Mouse (Mus musculus): ENCODE measurements around the gene H2-K1. TPM values are rescaled to one million over a fixed set of nuclear protein-coding genes. Genes with fewer than 3 reads are reported as not detected.

The H2-K1 gene
- polyA plus RNA-seq, 1 experiment from 2014 or later = 82.2 TPM

GRCm38 (mm10) chr17:34038440-34038839 is 38.3 kb upstream of the H2-K1 start:
- DNase-seq (ENCODE audit: low spot score) (no peak), ATAC-seq (replicated peaks; ENCODE audit: low FRiP score, low read depth) (no peak)
- Histone ChIP-seq H3K4me2 (ENCODE audit: low read length) (peak overlapping the region; percentile 51), H3K27ac (no peak overlapping the region), H3K9me3 (replicated peaks; ENCODE audit: low read length) (no peaks in the 10 kb centered on the region), H3K36me3 (ENCODE audit: insufficient read depth, low read length) (peaks cover 32% of the 10 kb centered on the region), H3K9ac (ENCODE audit: low read depth, low read length) (no peak overlapping the region), H3K4me1 (replicated peaks; ENCODE audit: insufficient read depth, low read length) (peaks cover 14% of the 10 kb centered on the region), H3K27me3 (ENCODE audit: insufficient read depth, low read length) (0 out of 2 replicates have a peak, but pooled peaks cover 4% of the 10 kb centered on the region), H3K4me3 (replicated peaks; ENCODE audit: low read depth, low read length) (0 out of 2 replicates have a peak overlapping the region, but pooled peaks have one; percentile 1)
- TF ChIP-seq CTCF (IDR thresholded peaks at IDR 0.05; ENCODE audit: low read depth) = no peak
- WGBS = 16% methylated on average over 17 of the region's 21 CpGs

GRCm38 (mm10) chr17:34037241-34037640 is 37.1 kb upstream of the H2-K1 start:
- WGBS = 90% methylated on average over 7 of the region's 7 CpGs
- no peaks in the 10 kb centered on the region for H3K9me3 ChIP-seq (replicated peaks; ENCODE audit: low read length)
- no peak overlapping the region for H3K9ac ChIP-seq (ENCODE audit: low read depth, low read length)
- no peak overlapping the region for H3K4me3 ChIP-seq (replicated peaks; ENCODE audit: low read depth, low read length)
- DNase-seq (ENCODE audit: low spot score) (no peak), ATAC-seq (replicated peaks; ENCODE audit: low FRiP score, low read depth) (no peak)
- H3K4me1 ChIP-seq (replicated peaks; ENCODE audit: insufficient read depth, low read length) = peaks cover 20% of the 10 kb centered on the region
- H3K4me2 ChIP-seq (ENCODE audit: low read length) = no peak overlapping the region
- H3K27me3 ChIP-seq (ENCODE audit: insufficient read depth, low read length) = 0 out of 2 replicates have a peak, but pooled peaks cover 2% of the 10 kb centered on the region
- TF ChIP-seq CTCF (IDR thresholded peaks at IDR 0.05; ENCODE audit: low read depth) = no peak
- peaks cover 32% of the 10 kb centered on the region for H3K36me3 ChIP-seq (ENCODE audit: insufficient read depth, low read length)
- no peak overlapping the region for H3K27ac ChIP-seq

- Histone ChIP-seq H3K9me3 (replicated peaks; ENCODE audit: low read length) (no peaks in the 10 kb centered on the region), H3K4me1 (replicated peaks; ENCODE audit: insufficient read depth, low read length) (peaks cover 20% of the 10 kb centered on the region), H3K27ac (no peak overlapping the region), H3K4me3 (replicated peaks; ENCODE audit: low read depth, low read length) (no peak overlapping the region), H3K4me2 (ENCODE audit: low read length) (no peak overlapping the region), H3K27me3 (ENCODE audit: insufficient read depth, low read length) (no peaks in the 10 kb centered on the region), H3K36me3 (ENCODE audit: insufficient read depth, low read length) (peaks cover 32% of the 10 kb centered on the region), H3K9ac (ENCODE audit: low read depth, low read length) (no peak overlapping the region)
- ATAC-seq (replicated peaks; ENCODE audit: low FRiP score, low read depth) = no peak
- 78% methylated on average over 10 of the region's 10 CpGs for WGBS
- no peak for TF ChIP-seq CTCF (IDR thresholded peaks at IDR 0.05; ENCODE audit: low read depth)
- DNase-seq (ENCODE audit: low spot score) = no peak
Measured at GRCm38 (mm10) chr17:34036647-34037046, 36.5 kb upstream of the H2-K1 start.

- WGBS = 89% methylated on average over 9 of the region's 9 CpGs
- Histone ChIP-seq H3K4me2 (ENCODE audit: low read length) (no peak overlapping the region), H3K36me3 (ENCODE audit: insufficient read depth, low read length) (peaks cover 32% of the 10 kb centered on the region), H3K27ac (no peak overlapping the region), H3K9ac (ENCODE audit: low read depth, low read length) (no peak overlapping the region), H3K4me3 (replicated peaks; ENCODE audit: low read depth, low read length) (no peak overlapping the region), H3K4me1 (replicated peaks; ENCODE audit: insufficient read depth, low read length) (peaks cover 21% of the 10 kb centered on the region), H3K27me3 (ENCODE audit: insufficient read depth, low read length) (no peaks in the 10 kb centered on the region), H3K9me3 (replicated peaks; ENCODE audit: low read length) (no peaks in the 10 kb centered on the region)
- DNase-seq (ENCODE audit: low spot score) (no peak), ATAC-seq (replicated peaks; ENCODE audit: low FRiP score, low read depth) (no peak)
- no peak for TF ChIP-seq CTCF (IDR thresholded peaks at IDR 0.05; ENCODE audit: low read depth)
Measured at GRCm38 (mm10) chr17:34035517-34035916, 35.4 kb upstream of the H2-K1 start.

- no peak overlapping the region for H3K9ac ChIP-seq (ENCODE audit: low read depth, low read length)
- no peak overlapping the region for H3K4me3 ChIP-seq (replicated peaks; ENCODE audit: low read depth, low read length)
- 77% methylated on average over 10 of the region's 10 CpGs for WGBS
- H3K36me3 ChIP-seq (ENCODE audit: insufficient read depth, low read length) = peaks cover 41% of the 10 kb centered on the region
- ATAC-seq (replicated peaks; ENCODE audit: low FRiP score, low read depth) (no peak), DNase-seq (ENCODE audit: low spot score) (peak; percentile 71)
- H3K27ac ChIP-seq = no peak overlapping the region
- H3K9me3 ChIP-seq (replicated peaks; ENCODE audit: low read length) = no peaks in the 10 kb centered on the region
- peak; percentile 74 for TF ChIP-seq CTCF (IDR thresholded peaks at IDR 0.05; ENCODE audit: low read depth)
- H3K27me3 ChIP-seq (ENCODE audit: insufficient read depth, low read length) = no peaks in the 10 kb centered on the region
- peaks cover 27% of the 10 kb centered on the region for H3K4me1 ChIP-seq (replicated peaks; ENCODE audit: insufficient read depth, low read length)
- H3K4me2 ChIP-seq (ENCODE audit: low read length) = no peak overlapping the region
Measured at GRCm38 (mm10) chr17:34034064-34034463, 33.9 kb upstream of the H2-K1 start.

DNA sequence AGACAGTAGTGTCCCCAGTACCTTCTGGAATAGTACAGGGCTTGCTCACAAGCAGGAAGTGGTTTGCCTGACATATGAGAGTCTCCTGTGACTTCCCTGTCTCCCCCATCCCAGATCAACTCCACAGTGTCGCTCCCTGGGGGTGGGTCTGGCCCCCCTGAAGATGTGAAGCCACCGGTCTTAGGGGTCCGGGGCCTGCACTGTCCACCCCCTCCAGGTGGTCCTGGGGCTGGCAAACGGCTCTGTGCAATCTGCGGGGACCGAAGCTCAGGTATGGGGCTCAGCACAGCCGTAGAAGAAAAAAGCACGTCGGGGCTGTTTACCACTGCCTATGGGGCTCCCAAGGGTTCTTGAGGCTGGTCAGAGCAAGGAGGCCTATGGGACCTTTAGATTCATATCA is 33.3 kb upstream of the H2-K1 start:
- ATAC-seq (replicated peaks; ENCODE audit: low FRiP score, low read depth) = no peak
- DNase-seq (ENCODE audit: low spot score) = no peak
- peaks cover 48% of the 10 kb centered on the region for H3K36me3 ChIP-seq (ENCODE audit: insufficient read depth, low read length)
- H3K27me3 ChIP-seq (ENCODE audit: insufficient read depth, low read length) = no peaks in the 10 kb centered on the region
- no peak overlapping the region; the same call in 1 of the 2 replicates for H3K9ac ChIP-seq (ENCODE audit: low read depth, low read length)
- peaks cover 21% of the 10 kb centered on the region for H3K4me1 ChIP-seq (replicated peaks; ENCODE audit: insufficient read depth, low read length)
- WGBS = 88% methylated on average over 9 of the region's 9 CpGs
- no peak overlapping the region for H3K4me3 ChIP-seq (replicated peaks; ENCODE audit: low read depth, low read length)
- peak overlapping the region; percentile 54; the same call in 1 of the 2 replicates for H3K27ac ChIP-seq
- H3K9me3 ChIP-seq (replicated peaks; ENCODE audit: low read length) = no peaks in the 10 kb centered on the region
- H3K4me2 ChIP-seq (ENCODE audit: low read length) = peak overlapping the region; percentile 70; the same call in 1 of the 2 replicates
- no peak for TF ChIP-seq CTCF (IDR thresholded peaks at IDR 0.05; ENCODE audit: low read depth)

GRCm38 (mm10) chr17:34032806-34033205 is 32.7 kb upstream of the H2-K1 start:
- no peak for ATAC-seq (replicated peaks; ENCODE audit: low FRiP score, low read depth)
- DNase-seq (ENCODE audit: low spot score) = no peak
- Histone ChIP-seq H3K9me3 (replicated peaks; ENCODE audit: low read length) (no peaks in the 10 kb centered on the region), H3K27ac (peak overlapping the region; percentile 54; the same call in 1 of the 2 replicates), H3K9ac (ENCODE audit: low read depth, low read length) (peak overlapping the region; percentile 91), H3K27me3 (ENCODE audit: insufficient read depth, low read length) (no peaks in the 10 kb centered on the region), H3K4me2 (ENCODE audit: low read length) (peak overlapping the region; percentile 70), H3K4me3 (replicated peaks; ENCODE audit: low read depth, low read length) (peak overlapping the region; percentile 50), H3K36me3 (ENCODE audit: insufficient read depth, low read length) (peaks cover 49% of the 10 kb centered on the region), H3K4me1 (replicated peaks; ENCODE audit: insufficient read depth, low read length) (peaks cover 17% of the 10 kb centered on the region)
- no peak for TF ChIP-seq CTCF (IDR thresholded peaks at IDR 0.05; ENCODE audit: low read depth)
- WGBS = 46% methylated on average over 9 of the region's 9 CpGs

All from kidney, postnatal 0 days (tissue).